Mouse (Mus musculus): ENCODE measurements around the gene Thap3. TPM values are rescaled to one million over a fixed set of nuclear protein-coding genes. Genes with fewer than 3 reads are reported as not detected.

Gene Thap3
- polyA plus RNA-seq, 1 experiment from 2014 or later: 41.4 TPM

- DNase-seq (ENCODE audit: low spot score): no peak
Observed at GRCm38 (mm10) chr4:151985886-151986285, 2.9 kb downstream of the Thap3 start.

- DNase-seq (ENCODE audit: low spot score): no peak
Observed at GRCm38 (mm10) chr4:151983560-151983959, 5.2 kb downstream of the Thap3 start.

DNA sequence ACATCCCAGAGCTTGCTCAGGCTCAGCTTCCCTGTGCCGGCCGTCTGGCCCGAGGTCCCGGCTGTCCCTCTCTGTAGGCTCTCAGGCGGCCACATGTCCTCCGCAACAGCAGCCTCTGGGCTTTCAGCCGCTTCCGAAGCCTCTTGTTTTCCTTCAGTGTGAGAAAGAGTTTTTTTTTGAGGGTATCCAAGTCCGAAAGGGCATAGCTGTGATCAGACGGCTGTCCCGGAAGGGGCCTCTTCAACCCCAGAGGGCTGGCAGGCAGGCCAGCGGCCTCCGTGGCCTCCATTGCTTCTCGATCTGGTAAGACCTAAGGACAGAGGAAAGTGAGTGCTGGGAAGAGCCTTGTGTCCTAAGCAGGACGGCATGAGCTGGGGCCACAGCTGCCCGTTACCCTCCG, 5.8 kb downstream of the Thap3 start:
- no peak for DNase-seq (ENCODE audit: low spot score)

GRCm38 (mm10) chr4:151981363-151981762, 7.4 kb downstream of the Thap3 start:
- DNase-seq (ENCODE audit: low spot score): peak; percentile 73

DNA sequence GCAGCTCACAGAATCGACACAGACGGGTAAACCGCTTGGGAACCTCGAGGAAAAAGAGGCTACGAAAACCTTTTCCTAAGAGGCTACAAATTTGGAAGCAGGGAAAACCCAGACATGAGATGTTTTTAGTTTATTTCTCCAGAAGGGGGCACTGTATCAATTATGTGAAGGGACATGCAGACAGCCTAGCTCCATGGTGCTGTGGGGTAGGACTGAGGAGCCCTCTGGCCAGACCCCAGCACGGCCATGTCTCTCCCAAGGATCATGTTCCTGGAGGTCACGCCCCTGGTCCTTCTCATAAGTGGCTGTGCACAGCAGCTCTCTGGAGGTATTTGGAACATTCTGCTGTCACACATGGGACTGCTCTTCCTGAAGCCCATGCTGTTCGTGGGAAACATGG, 8.1 kb downstream of the Thap3 start:
- no peak for DNase-seq (ENCODE audit: low spot score)

DNA sequence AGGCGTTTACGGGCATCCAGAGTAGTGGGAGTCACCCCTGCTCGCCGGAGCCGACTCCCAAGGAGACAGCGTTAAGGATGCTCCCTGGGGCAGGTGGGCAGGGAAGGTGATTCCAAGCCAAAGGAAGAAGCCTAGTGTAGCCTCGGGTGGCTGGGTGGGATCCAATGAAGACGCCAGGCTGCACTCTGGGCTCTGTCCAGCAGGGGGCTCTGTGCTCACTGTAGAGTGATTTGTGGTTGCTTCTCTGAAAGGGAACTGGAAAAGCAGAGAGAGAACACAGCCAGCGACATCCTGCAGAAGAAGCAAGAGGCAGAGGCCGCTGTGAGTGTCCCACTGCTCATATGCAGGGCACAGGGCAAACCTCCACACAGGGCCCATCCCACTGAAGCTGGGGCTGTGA, 11.0 kb downstream of the Thap3 start:
- peak; percentile 79 for DNase-seq (ENCODE audit: low spot score)

GRCm38 (mm10) chr4:151975441-151975840, 13.4 kb downstream of the Thap3 start:
- DNase-seq (ENCODE audit: low spot score): peak; percentile 54

DNA sequence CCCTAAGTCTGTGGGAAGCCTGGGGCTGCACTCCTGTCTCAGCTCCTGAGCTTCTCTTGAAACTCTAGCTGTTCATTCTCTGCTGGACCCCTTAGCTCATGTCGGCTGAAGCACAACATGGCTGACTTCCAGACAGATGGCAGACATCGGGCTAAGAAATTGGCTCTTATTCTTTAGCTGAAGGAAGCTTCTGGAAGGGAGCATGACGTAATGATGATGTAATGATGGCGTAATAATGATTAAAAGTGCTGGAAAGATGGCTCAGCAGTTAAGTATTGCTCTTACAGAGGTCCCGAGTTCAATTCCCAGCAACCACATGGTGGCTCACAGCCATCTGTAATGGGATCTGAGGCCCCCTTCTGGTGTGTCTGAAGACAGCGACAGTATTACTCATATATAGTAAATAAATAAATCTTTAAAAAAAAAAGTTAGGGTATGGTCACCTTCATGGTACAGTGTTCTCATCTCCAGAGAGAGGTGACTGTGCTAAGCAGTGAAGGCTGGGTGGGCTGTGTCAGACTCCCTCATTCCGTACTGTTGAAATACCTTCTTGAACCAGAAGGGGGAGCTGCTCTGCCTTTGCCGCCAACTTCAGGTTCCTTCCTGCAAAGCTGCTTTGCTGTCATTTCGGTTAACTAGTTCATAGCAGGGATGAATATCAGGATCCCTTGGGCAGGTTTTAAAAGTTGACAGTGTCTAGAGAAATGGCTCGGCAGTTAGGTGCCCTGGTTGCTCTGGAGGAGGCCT, 16.4 kb downstream of the Thap3 start:
- peak; percentile 56 for DNase-seq (ENCODE audit: low spot score)

- no peak for DNase-seq (ENCODE audit: low spot score)
Observed at GRCm38 (mm10) chr4:151968204-151968921, 20.4 kb downstream of the Thap3 start.

GRCm38 (mm10) chr4:151962817-151963216, 26.0 kb downstream of the Thap3 start:
- no peak for DNase-seq (ENCODE audit: low spot score)

DNA sequence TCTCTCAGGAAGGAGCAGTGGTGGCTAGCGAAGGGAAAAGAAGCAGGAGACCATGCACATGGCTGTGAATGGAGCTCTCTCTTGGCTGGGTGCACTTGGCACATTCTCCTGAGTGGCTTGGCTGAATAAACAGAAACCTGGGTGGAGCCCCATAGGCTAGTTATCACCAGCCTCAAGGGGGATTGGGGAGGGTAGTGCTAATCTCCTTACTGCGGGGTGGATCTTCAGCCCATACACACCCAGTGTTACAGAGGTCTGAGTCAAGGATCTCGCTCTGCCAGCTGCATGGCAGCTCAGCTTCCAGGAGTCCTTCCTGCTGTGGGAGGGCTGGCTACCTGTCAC, 28.3 kb downstream of the Thap3 start:
- DNase-seq (ENCODE audit: low spot score): no peak

DNA sequence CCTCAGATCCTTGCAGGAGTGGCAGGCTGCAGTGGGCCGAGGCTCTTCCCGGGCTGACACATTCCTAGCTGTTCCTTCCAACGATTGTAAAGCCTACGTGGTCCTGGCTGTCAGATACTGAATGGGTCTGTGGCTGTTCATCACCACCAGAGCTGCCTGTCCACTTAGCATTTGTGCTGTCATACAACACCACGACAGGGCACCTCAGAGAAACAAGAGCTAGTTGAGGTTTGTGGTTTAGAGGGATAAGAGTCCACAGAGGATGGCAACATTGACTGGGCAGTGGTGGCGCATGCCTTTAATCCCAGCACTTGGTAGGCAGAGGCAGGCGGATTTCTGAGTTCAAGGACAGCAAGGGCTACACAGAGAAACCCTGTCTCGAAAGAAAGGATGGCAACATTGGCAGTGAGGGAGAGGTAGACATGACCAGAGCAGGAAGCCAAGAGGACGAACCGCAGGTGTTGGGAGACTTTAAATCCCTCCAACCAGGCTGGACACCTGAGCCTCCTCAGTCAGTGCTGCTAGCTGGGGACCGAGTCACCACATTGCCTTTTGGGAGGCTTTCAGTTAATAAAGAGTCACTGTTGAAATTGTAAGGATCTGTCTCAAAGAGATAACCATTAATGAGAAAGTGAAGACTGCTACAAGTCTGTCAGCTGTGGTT, 28.8 kb downstream of the Thap3 start:
- DNase-seq (ENCODE audit: low spot score): no peak

GRCm38 (mm10) chr4:151957584-151958315, 31.0 kb downstream of the Thap3 start:
- DNase-seq (ENCODE audit: low spot score): no peak

GRCm38 (mm10) chr4:151955791-151956190, 33.0 kb downstream of the Thap3 start:
- DNase-seq (ENCODE audit: low spot score): no peak

GRCm38 (mm10) chr4:151953209-151953608, 35.6 kb downstream of the Thap3 start:
- no peak for DNase-seq (ENCODE audit: low spot score)

DNA sequence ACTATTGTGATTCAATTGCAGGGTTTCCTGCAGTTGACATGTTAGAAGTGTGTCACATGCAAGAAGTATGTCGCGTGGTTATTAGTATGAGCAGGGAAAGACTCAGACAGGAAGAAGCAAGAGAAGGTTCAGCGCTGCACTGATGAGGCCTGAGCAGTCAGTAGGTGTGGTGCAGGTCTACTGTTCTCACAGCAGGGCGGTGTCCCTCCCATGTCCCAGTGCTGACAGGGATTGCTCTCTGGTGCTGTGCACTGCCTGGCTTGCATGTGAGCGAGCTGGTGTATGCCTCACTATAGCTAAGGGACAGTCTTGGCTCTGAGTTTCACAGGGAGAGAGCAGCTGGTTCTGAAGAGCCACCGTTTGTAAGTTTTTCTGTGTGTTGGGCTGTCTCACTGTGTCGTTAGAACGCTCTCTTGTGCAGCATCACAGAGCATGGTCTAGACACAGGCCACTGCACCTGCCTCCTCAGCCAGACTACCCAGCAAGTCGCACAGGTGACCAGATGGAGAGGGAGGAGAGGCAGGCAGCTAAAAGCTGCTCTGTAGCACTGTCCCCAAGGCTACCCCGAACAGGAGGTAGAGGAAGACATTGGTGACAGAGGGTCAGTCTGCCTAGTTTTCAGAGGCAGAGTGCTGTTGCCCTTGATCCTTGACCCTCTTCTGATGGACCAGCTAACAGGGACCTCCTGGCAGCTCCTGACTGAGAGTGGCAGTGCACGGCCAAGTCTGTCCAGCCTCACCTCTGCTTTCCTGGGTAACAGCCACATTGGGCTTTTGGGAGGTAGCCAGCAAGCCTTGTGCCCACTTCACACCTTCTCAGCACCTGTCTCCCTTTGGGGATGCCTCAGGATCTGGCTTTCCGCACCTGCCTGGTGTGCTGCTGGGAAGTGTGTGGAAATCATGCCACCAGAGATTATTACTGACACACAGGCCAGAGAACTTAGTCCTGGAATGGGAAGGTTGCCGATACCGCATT, 40.0 kb downstream of the Thap3 start:
- DNase-seq (ENCODE audit: low spot score): no peak

GRCm38 (mm10) chr4:151946211-151946610, 42.6 kb downstream of the Thap3 start:
- no peak for DNase-seq (ENCODE audit: low spot score)

GRCm38 (mm10) chr4:151938089-151938488, 50.7 kb downstream of the Thap3 start:
- DNase-seq (ENCODE audit: low spot score): no peak

GRCm38 (mm10) chr4:151937441-151937840, 51.4 kb downstream of the Thap3 start:
- no peak for DNase-seq (ENCODE audit: low spot score)

- no peak for DNase-seq (ENCODE audit: low spot score)
Observed at GRCm38 (mm10) chr4:151934215-151934572, 54.6 kb downstream of the Thap3 start.
